Mouse (Mus musculus): Measurements from ENCODE around the gene Ptprg.

Ptprg gene

DNA sequence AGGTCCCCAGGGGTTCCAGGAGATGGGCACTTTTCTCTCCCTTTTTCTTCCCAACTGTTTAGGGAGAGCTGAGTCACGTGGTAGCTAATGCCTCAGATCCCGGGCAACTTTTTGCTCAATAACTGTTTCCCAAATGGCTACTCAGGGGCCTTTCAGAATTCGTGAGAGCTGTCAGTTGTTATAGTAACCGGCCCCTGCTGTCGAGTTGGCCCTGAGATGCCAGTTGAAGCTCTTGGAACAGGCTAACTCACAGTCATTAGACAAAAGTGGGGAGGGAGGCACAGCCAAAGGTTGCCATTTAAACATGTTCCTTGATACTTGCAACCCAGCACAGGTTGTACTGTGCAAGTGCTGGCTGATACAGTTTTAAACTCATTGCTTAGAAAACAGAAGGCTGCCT is 624.1 kb downstream of the Ptprg start:
- DNase-seq = no peak

DNA sequence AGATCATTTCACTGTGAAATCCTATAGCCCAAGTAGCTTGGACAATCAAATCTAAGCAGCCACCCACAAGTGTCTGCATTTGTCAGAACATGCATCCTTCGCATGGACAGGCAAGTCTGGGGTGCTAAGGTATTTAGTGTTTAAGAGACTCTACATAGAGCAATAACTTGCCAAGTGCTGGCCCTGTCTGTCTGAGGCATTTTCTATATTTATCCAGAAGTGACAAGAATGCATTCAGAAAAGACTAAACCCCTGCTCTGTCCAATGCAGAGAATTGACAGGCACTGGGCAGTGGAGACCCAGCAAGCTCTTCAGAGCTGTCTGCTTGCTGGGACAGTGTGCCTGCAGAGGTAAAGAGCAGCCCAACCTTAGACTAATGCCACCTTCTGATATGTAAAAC is 625.3 kb downstream of the Ptprg start:
- no peak for DNase-seq

DNA sequence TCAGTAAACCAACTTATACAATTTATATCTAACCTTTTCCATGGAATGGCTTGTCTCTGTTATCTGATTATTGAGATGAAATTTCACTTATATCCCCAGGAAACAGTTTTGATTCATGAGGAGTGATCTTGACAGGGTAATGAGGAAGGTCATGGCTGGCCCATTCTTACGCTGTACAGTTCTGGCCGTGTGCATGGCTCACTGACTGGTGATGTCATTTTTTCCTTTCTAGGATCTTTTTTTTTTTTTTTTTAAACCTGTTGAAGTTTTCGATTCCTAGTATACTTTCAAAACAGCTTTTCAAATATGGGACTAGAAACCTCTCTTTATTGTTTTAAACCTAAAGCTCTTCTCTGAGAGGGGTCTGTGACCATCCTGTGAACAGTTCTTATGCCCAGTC is 626.8 kb downstream of the Ptprg start:
- no peak for DNase-seq

DNA sequence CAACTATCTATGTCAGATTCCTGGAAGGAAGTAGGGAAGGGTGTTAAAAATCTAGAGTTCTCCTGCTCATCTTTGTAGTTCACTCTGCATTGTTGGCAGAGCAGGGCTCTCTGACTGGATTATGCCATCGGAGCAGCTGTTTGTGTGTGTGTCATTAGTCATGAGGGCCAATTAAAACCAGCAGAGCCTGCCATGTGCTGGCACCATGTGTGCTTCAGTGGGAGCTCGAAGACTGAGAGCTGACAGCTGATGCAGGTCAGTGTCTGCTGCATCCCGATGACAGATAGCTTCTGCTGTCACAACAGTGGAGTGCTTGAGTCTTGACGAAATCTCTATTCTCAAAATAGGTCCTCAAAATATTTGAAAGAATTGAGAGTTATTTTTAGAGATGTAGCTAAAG is 631.7 kb downstream of the Ptprg start:
- no peak for DNase-seq

DNA sequence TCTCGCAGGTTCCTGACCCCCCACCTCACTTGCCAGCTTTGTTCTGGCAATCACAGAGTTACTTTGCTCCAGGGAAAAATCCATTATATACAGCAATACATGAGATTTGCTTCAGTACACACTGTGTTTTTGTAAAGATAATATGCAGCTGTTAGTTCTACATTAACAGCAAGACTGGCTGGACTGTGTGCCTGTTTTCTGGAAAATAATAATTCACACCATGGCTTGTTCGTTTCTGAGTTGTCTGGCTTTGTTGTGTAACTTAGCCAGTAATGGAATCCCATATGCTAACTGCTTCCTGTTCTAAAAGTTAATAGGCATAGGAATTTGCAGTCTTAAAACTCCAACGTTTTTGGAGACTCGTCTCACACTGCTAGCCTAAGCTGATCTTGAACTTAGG is 635.0 kb downstream of the Ptprg start:
- no peak for DNase-seq

DNA sequence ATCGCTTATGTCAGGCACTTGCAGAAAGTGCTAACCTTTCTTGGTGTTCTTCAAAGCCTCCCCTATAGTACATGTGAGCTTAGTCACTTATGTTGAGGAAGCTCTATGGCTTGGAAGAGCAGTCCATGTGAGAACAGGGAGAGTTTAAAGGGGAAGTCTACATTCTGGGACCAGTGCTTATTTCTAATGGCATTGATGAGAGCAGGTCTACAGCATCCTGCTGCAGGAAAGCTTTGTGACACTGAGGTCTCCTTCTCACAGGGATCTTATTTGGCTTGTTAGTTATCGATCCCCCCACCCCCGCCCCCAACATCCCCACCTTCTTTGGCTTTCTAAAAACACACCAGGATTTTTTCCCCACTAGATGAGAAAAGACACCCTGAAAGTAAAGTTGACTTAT is 635.9 kb downstream of the Ptprg start:
- no peak for DNase-seq

DNA sequence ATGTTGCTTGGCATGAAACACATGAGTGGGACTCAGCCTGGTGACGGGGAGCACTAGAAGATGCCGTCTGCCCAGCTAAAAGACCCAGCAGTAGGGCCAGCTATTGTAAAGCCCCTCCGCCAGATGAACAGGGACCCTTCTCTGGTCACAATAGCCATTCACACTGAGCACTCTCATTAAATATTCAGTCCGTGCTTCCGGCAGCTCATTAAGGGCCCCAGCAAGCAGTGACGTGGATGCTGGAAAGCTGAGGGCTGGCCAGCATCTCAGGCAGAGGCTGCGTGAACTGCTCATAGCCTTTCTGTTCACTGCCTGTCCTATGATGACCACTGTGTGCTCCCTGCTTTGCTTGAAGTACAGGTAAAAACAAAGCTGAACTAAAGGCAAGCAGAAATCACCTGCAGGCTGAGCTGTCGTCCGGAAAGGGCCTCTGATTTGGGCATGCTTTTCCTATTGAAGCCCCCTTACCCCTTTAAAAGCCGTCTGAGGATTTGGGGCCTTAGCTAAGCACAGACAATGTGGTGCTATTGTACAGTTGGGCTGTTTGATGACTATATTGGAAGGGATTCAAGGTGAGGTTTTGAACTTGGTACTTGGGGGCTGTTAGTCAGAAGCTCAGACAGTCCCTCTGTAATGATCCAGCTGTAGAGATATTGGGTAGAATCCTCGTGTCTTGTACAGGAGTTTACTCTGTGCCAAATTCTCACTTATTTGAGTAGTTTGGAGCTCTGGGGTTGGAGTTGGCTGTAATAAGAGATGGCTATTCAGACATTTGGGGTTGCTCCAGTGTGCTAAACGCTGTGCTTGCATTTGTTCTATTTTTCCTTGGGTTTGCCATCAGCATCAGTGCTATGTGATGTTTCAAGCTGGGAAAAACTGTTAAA is 636.6 kb downstream of the Ptprg start:
- DNase-seq = no peak

DNA sequence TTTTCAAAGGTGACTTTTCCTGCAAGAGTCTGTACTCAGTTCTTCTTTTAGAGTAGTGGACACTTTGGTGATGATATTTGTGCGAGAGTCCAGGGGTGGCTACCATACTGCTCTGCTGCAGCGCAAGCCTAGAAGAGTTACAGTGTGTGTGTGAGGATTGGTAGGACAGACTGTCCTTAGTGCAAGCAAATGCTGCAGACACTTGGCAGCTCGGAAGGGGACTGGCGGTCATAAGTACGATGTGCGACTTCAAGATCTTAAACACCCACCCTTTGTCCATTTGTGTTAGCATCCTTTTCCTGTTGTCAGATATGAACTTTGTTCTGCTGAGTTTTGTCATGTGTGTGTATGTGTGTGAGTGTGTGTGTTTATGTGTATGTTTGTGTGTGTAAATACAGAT is 637.7 kb downstream of the Ptprg start:
- no peak for DNase-seq

DNA sequence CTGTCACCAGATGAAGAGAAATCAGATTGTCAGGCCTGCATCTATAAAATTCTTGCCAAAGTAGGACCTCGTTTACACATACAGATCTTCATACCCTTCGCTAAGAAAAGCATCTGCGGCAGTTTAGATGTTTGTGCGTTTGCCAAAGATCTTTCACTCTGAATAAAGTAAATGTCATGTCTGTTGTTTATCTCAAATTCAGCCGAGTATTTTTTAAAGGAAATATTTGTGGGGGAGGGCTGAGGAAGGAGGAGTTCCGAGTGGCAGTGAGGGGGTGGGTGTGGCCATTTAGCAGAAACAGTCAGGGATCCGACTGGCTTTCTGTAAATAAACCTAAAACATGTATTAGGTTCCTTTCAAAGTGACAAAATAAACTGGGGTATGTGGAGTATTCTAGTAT is 645.4 kb downstream of the Ptprg start:
- no peak for DNase-seq

DNA sequence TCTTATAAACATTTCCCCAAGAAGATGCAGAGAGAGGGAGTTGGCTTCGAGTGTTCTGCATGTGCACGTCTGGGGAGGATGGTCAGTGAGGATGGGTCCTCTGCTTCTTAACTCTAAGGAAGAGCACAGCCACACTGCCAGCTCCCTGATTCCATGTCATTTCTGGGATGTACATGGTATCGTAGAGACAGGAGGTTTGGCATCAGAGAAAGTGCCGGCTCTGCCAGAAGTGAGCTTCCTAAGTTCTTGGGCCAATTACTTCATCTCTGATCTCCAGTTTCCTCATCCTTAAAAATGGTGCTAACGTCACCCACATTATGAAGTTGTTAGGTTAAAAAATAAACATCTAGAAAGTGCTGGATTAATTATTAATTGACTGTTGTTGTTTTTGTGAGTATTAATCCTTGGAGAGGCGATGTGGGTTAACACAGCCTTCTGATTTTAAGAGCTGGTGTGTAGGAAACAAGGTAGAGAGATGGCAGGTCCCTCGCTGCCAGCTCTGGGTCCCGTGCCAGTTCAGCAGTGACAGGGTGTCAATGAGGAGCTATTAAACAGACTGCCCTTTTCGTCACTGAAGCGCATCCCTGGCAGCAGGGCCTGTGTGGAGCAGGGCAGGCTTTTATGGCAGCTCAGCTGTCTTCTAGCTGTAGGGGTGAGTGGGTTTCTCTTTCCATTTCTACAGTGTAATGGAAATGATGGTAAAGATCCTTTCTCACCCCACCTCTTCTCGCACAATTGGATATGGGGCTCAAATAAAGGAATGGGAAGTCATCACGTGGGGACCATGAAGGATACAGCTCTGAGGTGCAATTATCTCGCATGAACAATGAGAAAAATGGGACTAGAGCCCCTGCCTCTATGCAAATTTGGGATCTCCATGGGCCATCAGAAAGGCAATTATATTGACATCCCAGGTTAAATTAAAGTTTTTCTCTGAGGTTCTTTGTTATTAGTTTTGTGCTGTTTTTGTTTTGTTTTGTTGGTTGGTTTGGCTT is 646.9 kb downstream of the Ptprg start:
- peak; percentile 33 to 41 for DNase-seq

DNA sequence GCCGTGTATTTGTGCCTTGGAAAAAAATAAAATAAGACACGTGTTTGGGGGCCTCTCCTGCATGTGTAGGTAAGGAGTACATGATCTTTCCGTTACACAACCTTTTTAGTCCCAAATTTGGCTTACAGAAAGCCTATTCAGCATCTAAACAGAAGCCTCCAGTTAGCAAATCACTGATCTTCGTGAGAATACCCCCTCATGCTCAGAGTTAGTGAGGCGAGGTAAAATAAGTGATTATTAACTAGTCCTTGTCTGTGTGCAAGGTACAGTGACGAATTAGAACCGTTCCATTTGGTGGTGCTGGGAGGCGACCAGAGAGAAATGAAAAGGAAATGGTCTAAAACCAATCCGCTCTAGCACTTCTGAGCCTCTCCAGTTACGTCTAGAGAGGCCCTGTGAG is 648.9 kb downstream of the Ptprg start:
- DNase-seq = peak; percentile 34 to 59

DNA sequence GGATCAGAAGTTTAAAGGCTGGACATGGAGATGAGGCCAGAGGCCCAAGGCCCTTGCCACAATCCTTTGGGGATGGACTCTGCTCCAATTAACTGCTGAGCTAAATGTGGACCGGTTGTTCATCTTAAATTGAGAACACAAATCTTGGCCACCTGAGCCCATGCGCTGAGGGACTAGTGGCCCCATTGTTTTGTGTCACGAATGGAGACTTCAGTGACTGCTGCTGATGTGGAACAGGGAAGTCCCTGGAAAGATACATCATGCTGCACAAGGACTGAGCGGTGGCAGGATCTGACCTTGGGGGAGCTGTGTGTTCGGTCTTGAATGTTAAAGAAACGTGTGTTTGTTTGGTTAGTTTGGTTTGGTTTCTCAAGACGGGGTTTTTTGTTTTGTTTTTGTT is 649.7 kb downstream of the Ptprg start:
- peak in 1 of 2 experiments; percentile 8 for DNase-seq

DNA sequence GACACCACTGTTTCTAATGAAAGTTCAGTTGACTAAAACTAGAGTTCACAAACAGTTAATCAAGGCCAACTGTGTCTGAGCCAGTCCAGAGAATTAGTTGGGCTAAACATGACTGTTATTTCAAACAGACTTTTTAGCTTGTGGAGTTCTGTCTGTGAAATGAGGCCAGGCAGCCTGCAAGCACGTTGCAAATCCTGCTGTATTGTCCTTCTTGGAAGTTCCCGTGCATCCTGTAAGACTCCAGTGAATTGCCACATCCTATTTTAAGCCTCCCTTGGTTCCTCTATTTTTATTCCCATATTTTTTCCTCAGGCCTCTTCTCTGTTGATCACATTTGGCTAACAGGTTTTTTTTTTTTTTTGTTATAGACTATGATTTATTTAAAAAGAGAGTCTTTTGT is 652.8 kb downstream of the Ptprg start:
- DNase-seq = no peak

DNA sequence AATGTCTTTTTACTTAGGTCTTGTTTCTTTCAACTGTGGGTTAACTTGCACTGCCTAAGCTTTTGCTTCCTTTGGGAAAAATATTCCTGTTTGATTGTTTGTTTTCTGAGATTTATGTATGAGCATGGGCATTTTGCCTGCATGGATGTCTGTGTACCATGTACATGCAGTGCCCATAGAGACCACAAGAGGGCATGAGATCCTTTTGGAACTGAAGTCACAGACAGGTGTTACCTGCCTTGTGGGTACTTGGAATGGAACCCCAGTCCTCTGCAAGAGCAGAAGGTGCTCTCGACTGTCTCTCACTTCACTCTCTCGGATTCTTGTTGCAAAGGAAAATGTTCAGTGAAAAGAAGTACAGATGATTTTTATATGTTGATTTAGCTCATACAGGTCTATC is 655.2 kb downstream of the Ptprg start:
- peak in 1 of 2 experiments; percentile 53 for DNase-seq

DNA sequence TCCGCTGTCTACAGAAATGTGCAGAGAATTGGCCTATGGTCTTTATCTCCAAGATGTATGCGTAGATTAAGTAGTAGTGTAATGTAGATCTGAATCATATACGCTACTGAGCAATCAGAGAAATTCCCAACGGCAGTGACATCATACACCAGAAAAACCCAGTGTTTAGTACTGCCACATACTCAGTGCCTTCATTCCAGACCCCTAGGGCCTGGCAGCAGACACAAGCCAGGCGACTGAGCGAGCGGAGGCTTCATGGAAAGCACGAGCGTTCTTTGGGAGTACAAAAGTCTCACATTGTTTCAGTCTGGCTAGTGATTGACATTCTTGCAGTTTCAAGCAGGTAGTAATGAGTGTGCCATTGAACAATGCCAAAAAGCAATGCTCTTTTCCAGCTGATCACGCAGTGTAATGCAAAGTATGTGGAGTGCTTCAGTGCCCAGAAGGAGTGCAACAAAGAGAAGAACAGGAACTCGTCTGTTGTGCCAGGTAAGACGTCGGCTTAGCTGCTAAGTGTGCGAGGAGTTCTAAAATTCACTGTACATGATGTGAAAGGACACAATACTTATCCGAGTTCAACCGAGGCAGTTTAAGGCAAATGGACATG is 665.3 kb downstream of the Ptprg start:
- no peak for DNase-seq

DNA sequence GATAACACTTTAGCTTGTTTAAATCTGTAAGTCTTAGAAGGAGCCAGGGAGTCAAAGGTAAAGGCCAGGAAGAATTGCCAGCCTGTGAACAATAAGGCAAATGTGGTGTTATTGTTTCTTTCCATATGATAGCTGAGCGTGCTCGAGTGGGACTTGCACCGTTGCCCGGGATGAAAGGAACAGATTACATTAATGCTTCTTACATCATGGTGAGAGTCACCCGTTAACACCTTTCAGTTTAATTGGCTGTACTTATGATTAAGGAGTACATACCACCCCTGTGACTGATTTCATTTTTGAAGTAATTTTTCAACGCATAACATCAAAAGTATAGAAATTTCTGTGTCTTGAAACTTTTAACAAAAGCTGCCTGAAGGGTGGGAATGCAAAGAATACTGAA is 666.5 kb downstream of the Ptprg start:
- no peak for DNase-seq

DNA sequence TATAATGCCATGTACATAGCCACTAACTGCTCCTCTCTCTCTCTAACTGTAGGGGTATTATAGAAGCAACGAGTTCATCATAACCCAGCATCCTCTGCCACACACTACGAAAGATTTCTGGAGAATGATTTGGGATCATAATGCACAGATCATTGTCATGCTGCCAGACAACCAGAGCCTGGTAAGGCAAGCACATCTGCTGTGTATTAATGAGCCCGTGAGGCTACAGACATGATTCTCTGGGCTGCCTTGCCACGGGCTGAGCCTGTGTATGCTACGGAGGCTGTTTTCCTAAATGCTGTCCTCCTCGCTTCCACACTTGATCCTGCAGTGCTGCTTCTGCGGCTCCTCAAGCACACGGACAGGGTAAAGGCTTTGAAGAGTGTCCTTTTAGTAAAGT is 667.2 kb downstream of the Ptprg start:
- DNase-seq = no peak

DNA sequence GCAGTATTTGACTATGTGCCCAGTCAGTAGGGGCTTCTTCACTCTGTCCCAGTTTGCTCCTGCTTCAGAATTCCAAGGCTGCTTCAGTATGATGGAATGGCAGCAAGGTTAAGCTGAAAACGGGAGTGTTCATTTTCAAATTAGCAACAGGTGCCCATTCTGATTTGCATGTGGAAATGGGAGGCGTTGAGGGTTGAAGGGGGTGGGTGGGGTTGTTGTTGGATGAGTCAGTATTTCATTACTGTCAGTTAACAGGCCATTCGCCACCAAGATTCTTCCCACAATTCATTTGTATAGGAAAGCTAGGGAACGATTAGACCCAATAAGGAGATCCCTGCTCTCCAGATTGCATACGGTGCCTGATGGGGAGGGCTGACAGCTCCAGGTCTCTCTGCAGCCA is 668.2 kb downstream of the Ptprg start:
- DNase-seq = no peak

DNA sequence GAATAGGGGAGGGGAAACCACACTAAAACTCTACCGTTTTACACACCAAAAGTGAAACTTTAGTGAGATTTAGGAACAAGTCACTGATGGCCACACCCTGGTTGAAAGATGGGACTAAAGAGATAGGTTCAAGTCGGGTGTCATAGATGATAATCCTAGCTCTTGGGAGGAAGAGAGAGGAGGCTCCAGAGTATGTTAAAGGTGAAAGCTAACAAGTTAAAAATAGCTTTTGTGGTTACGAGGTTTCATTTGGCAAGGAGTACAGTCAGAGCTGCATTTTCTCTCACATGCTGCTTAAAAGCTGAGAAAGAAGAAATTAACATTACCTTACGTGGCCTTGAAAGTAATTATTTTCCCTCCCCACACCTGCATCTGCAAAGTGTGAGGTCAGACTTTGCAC is 690.4 kb downstream of the Ptprg start:
- DNase-seq = no peak

DNA sequence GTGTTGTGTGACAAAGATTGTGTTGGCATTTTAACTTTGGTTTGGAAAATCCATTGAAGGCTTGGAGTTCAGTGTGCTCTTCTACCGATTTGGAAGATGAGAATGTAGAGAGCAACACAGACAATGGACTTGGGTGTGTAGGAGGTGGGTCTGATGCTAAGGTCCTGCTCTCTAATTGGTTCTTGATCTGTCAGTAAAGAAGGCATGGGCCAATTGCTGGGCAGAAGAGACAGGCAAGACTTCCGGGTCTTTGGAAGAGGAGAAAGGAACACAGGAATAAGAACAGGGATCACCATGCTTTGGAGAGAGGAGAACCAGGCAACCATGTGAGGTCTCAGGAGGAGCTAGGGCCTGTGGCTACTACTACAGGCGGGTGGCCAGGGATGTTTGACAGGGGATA is 722.7 kb downstream of the Ptprg start:
- no peak for DNase-seq

DNA sequence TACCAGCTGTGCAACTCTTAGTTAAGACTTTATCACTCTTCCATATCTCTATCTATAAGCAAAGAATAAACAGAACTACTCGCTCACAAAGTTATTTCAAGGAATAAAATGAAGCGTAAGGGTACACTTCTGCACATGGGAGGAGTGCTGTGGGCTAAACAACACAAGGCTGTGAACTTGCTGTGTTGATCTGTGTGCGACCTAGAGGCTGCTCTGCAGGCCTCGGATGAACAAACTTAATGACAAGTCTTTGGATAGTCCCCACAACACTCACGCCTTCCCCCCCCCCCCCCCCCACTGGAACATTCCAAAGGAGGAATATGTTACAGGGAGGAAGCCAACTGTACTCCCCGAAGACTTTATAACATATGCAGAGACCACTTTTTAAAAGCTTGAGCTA is 730.3 kb downstream of the Ptprg start, which contains the start of gene Gm49355:
Gm49355 (plus strand) TSS at position 336 of the 400 bp plus-strand sequence.
- DNase-seq = no peak

DNA sequence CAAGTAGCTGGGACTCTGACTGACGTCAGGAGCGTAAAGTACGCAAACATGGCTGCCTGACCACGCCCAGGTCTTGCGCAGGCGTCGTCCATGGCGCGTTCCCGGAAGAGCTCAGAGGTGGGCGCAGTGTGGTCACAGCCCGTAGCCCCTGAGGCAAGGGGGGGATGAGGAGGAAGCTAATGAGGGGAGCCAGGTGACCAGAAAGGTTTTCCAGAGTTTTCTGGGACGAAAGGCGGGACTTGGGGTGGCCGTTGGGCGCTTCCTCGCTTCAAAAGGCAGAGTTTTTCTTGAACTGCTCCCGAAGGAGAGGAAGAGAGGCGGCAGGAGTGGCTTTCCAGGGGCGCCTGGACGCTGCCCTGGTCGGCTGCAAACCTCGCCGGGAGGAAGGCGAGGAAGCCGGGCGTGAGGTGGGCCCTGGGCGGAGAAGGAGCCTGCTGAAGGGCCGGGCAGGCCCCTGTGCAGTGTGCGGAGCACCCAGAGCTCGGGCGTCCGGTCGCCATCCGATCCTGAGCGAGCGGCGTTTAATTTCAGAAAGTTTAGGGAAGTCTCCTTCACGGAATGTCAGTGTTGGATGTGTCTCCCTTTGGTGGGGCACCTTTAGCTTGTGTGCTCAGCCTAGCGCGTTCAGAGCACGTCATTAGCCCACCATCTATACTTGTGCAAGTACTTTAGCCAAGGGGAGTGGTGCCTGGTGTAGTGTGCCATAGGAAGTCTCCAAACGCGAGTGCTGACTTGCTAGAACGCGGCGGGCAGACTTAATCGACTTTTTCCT is 731.0 kb downstream of the Ptprg start, which contains the start of gene 3830406C13Rik:
3830406C13Rik (plus strand) TSS at position 33 of the 772 bp plus-strand sequence.
- peak; percentile 82 to 85 for DNase-seq
